Mouse (Mus musculus) kidney, adult 2 months (tissue): ENCODE results near the gene Trmt1l. TPM values are rescaled to one million over a fixed set of nuclear protein-coding genes. Genes with fewer than 3 reads are reported as not detected.
"Not testable (repeated sequence)": the region's sequence is repeated elsewhere in the genome, so short reads cannot be mapped to it uniquely, and the experiment has no call there.

Experiments used
- DNase-seq: peaks from one replicate; pipeline ENCODE4 v3.0.0; 2021
- H3K27ac ChIP-seq: fragments of 200-500 bp; 2 replicates; pipeline ENCODE4 v1.5.1; 2012; ENCODE audit warnings: low read depth, low read length, control low read depth, inconsistent platforms; ENCODE audit not compliant: insufficient read depth
- H3K27me3 ChIP-seq: fragments of 200-500 bp; replicated peaks from 2 replicates; pipeline ENCODE4 v1.6.1; 2012; ENCODE audit warnings: mild to moderate bottlenecking, moderate library complexity, low read length, inconsistent platforms; ENCODE audit not compliant: control insufficient read depth, insufficient read depth
- H3K36me3 ChIP-seq: fragments of 200-500 bp; 2 replicates; pipeline ENCODE4 v1.6.1; 2012; ENCODE audit warnings: mild to moderate bottlenecking, moderate library complexity, low read length, inconsistent platforms; ENCODE audit not compliant: control insufficient read depth, insufficient read depth
- H3K4me1 ChIP-seq: fragments of 200-500 bp; 2 replicates; pipeline ENCODE4 v1.6.1; 2011; ENCODE audit warnings: low read length; ENCODE audit not compliant: control insufficient read depth, insufficient read depth
- H3K4me3 ChIP-seq: fragments of 200-500 bp; 2 replicates; pipeline ENCODE4 v1.5.1; 2011; ENCODE audit warnings: mild to moderate bottlenecking, low read depth, low read length, control low read depth; ENCODE audit not compliant: insufficient read depth
- CTCF ChIP-seq: fragments of 200-500 bp; conservative IDR thresholded peaks from 2 replicates; pipeline ENCODE4 v1.5.1; 2011; ENCODE audit warnings: low read depth, mild to moderate bottlenecking, control low read depth, low read length, moderate library complexity, mixed read lengths; ENCODE audit not compliant: insufficient read depth, insufficient read length
- POLR2A ChIP-seq: fragments of 200-500 bp; IDR thresholded peaks from one replicate; pipeline ENCODE4 v1.6.1; 2011; ENCODE audit warnings: low read depth, low read length, control low read depth
- WGBS: fragments of 180-500 bp; shearing (Covaris S2); methylation state at CpG from one replicate; pipeline ENCODE4 v1.1.7; 2018; 5-methylcytosine and 5-hydroxymethylcytosine counted together
- polyA plus RNA-seq: library from polyadenylated mRNA; depleted of rRNA; stranded (reverse); fragments of >200 nt; gene quantifications from 2 replicates; pipeline ENCODE4 v1.2.3, GENCODE M21; 2012

The Trmt1l gene
- polyA plus RNA-seq, 1 experiment: 14.7 TPM

GRCm38 (mm10) chr1:151466571-151466970, 38.2 kb downstream of the Trmt1l start:
- 80% methylated on average over 4 of the region's 4 CpGs for WGBS

GRCm38 (mm10) chr1:151471429-151471828, 43.1 kb downstream of the Trmt1l start:
- Histone ChIP-seq H3K4me1 (no peaks in the 10 kb centered on the region), H3K4me3 (no peak overlapping the region), H3K27ac (no peak overlapping the region), H3K36me3 (peaks cover 15% of the 10 kb centered on the region), H3K27me3 (no peaks in the 10 kb centered on the region)
- TF ChIP-seq CTCF: no peak
- no peak for TF ChIP-seq POLR2A
- WGBS: 62% methylated on average over 7 of the region's 7 CpGs
- no peak for DNase-seq

More at GRCm38 (mm10) chr1:151466571-151466970, 38.2 kb downstream of the Trmt1l start:
- DNase-seq: no peak
- Histone ChIP-seq H3K4me3 (no peak overlapping the region), H3K27ac (no peak overlapping the region), H3K27me3 (no peaks in the 10 kb centered on the region), H3K4me1 (peaks cover 6% of the 10 kb centered on the region; the same call in 1 of the 2 replicates), H3K36me3 (peaks cover 2% of the 10 kb centered on the region; the same call in 1 of the 2 replicates)
- TF ChIP-seq CTCF (no peak), POLR2A (no peak)

GRCm38 (mm10) chr1:151472386-151472785, 44.0 kb downstream of the Trmt1l start:
- WGBS: 92% methylated on average over 8 of the region's 8 CpGs
- not testable (repeated sequence) for H3K27me3 ChIP-seq, DNase-seq, H3K4me3 ChIP-seq, H3K27ac ChIP-seq, H3K4me1 ChIP-seq
- H3K36me3 ChIP-seq: peaks cover 15% of the 10 kb centered on the region

GRCm38 (mm10) chr1:151482497-151482896, 54.2 kb downstream of the Trmt1l start:
- no peak for DNase-seq
- no peak overlapping the region for H3K4me3 ChIP-seq
- TF ChIP-seq CTCF (no peak), POLR2A (no peak)
- H3K27me3 ChIP-seq: no peaks in the 10 kb centered on the region
- H3K4me1 ChIP-seq: no peaks in the 10 kb centered on the region
- H3K27ac ChIP-seq: no peak overlapping the region
- 93% methylated on average over 1 of the region's 1 CpGs for WGBS
- H3K36me3 ChIP-seq: no peaks in the 10 kb centered on the region

- Histone ChIP-seq H3K27me3 (no peaks in the 10 kb centered on the region), H3K27ac (no peak overlapping the region), H3K36me3 (no peaks in the 10 kb centered on the region), H3K4me1 (no peaks in the 10 kb centered on the region), H3K4me3 (no peak overlapping the region)
- WGBS: 53% methylated on average over 1 of the region's 1 CpGs
- TF ChIP-seq POLR2A (no peak), CTCF (peak; percentile 66)
- peak; percentile 44 for DNase-seq
Observed at GRCm38 (mm10) chr1:151483568-151483967, 55.2 kb downstream of the Trmt1l start.

GRCm38 (mm10) chr1:151484754-151485153, 56.4 kb downstream of the Trmt1l start:
- H3K27me3 ChIP-seq: no peaks in the 10 kb centered on the region
- no peak for TF ChIP-seq CTCF
- no peak for TF ChIP-seq POLR2A
- no peak overlapping the region for H3K27ac ChIP-seq
- no peaks in the 10 kb centered on the region for H3K36me3 ChIP-seq
- no peak overlapping the region for H3K4me3 ChIP-seq
- no peaks in the 10 kb centered on the region for H3K4me1 ChIP-seq
- whole genome bisulfite sequencing: 82% methylated on average over 5 of the region's 5 CpGs
- no peak for DNase-seq

- H3K4me1 ChIP-seq: peaks cover 3% of the 10 kb centered on the region; the same call in 1 of the 2 replicates
- TF ChIP-seq CTCF (no peak), POLR2A (no peak)
- WGBS: 72% methylated on average over 6 of the region's 6 CpGs
- no peaks in the 10 kb centered on the region for H3K27me3 ChIP-seq
- H3K4me3 ChIP-seq: no peak overlapping the region
- no peaks in the 10 kb centered on the region for H3K36me3 ChIP-seq
- no peak for DNase-seq
- H3K27ac ChIP-seq: no peak overlapping the region
Observed at GRCm38 (mm10) chr1:151489806-151490205, 61.5 kb downstream of the Trmt1l start.

- DNase-seq: peak; percentile 19
- TF ChIP-seq POLR2A (no peak), CTCF (no peak)
- H3K4me3 ChIP-seq: no peak overlapping the region
- no peak overlapping the region for H3K27ac ChIP-seq
- peaks cover 8% of the 10 kb centered on the region for H3K4me1 ChIP-seq
- H3K36me3 ChIP-seq: no peaks in the 10 kb centered on the region
- 15% methylated on average over 1 of the region's 1 CpGs for WGBS
- no peaks in the 10 kb centered on the region for H3K27me3 ChIP-seq
Observed at GRCm38 (mm10) chr1:151492419-151492818, 64.1 kb downstream of the Trmt1l start.
